Mouse (Mus musculus) R1 (cell line): ENCODE measurements around the gene 4930442H23Rik.
A peak's percentile ranks its signal among the peaks of the same experiment; 100 is the strongest.

Source experiments
- DNase-seq: peaks from one replicate; pipeline ENCODE4 v3.0.0-alpha.2; 2018; ENCODE audit warnings: low read depth, low spot score

Gene 4930442H23Rik

DNA sequence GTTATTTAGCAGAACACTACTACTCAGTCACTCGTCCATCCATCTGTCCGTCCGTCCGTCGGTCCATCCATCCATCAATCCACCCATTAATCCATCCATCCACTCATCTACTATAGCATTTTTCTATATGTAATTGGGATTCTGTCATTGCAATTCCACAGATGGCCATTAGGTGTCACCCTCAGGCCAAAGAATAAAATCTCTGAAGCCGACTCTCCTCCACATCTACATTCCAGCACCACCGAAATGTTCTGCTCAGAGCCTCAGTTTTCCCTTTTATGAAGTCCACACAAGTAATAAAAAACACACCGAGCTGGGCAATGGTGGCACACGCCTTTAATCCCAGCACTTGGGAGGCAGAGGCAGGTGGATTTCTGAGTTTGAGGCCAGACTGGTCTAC lies 14.6 kb upstream of the 4930442H23Rik start:
- peak; percentile 72 for DNase-seq

DNA sequence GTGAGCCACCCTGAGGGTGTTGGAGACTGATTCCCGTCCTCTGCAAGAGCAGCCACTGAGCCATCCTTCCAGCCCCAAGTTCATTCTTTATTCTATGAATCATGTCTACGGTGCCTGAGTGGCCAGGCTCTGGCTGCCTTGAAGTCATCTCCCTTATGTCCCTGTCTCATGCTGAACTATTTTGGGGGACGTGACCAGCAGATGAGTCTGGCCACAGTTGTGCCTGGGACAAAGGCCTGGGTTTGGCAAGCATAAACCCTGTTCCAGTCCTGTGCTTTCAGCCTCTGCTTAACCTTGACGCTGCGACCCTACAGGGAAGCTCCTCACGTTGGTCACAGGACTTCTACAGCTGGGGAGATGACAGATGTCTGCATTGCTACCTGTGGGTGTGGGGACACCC lies 13.7 kb upstream of the 4930442H23Rik start:
- DNase-seq = no peak

GRCm38 (mm10) chr10:81196470-81197065 lies 12.9 kb upstream of the 4930442H23Rik start:
- no peak for DNase-seq

DNA sequence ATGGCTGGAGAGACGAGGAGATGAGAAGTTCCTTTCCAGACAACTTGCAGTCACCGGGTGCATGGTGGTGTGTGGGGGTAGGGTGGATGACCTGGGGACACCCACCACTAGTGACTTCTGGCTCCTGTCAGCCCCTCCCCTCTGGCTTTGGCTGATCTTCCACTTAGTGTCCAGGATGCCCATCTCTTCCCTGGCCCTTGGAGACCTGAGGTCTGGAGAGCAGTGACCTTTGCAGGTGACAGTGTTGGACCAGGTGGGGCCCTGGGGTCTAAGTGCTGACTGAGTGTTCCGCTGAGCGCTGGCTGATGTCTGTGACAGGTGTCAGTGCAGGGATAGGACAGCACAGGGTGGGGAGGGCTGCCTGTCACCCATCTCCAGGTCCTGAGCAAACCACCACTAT lies 11.7 kb upstream of the 4930442H23Rik start:
- no peak for DNase-seq

- DNase-seq = peak; percentile 16
Measured at GRCm38 (mm10) chr10:81193991-81194774, 10.5 kb upstream of the 4930442H23Rik start.

DNA sequence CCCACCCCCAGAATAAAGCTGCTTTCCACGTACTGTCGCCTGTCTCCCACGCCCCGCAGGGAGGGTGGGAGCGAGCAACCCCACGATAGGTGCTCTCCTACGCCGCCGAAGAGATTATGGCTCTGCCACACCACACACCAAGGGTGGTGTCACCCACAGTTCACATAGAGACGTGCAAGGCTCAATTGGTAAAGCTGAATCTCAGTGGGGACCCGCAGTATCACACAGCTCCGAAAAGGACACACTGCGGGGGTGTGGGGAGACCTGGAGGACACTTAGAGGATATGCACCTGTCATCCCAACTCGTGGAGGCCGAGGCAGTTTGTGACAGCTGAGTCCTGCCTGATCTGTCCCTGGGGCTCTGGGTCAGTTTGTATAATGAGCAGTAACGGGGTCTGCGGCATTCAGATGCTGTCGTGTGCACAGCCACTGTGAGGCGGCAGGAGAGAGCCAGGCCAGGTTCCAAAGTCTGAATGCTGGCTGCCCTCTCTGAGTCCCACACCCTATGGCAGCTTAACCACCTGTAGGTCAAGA lies 9.4 kb upstream of the 4930442H23Rik start:
- DNase-seq = peak; percentile 59

DNA sequence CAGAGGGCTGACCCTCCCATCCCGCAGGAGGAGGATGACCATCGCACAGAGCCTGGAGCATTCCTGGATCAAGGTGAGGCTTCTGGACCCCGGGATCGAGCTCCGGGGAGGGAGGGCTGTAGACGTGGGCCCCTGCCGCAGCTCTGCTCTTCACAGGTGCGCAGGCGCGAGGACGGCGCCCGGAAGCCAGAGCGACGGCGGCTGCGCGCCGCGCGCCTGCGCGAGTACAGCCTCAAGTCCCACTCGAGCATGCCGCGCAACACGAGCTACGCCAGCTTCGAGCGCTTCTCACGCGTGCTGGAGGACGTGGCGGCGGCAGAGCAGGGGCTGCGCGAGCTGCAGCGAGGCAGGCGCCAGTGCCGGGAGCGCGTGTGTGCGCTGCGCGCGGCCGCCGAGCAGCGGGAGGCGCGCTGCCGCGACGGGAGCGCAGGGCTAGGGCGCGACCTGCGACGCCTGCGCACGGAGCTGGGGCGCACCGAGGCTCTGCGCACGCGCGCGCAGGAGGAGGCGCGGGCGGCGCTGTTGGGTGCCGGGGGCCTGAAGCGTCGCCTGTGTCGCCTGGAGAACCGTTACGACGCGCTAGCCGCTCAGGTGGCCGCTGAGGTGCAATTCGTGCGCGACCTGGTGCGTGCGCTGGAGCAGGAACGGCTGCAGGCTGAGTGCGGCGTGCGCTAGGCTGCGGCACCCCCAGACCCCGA lies 8.8 kb upstream of the 4930442H23Rik start:
- peak; percentile 89 for DNase-seq

GRCm38 (mm10) chr10:81191342-81191982 lies 7.8 kb upstream of the 4930442H23Rik start:
- DNase-seq = no peak

- DNase-seq = peak; percentile 62
Measured at GRCm38 (mm10) chr10:81190912-81191321, 7.3 kb upstream of the 4930442H23Rik start.

GRCm38 (mm10) chr10:81190236-81190911 lies 6.7 kb upstream of the 4930442H23Rik start:
- peak; percentile 84 for DNase-seq

- no peak for DNase-seq
Measured at GRCm38 (mm10) chr10:81189821-81190220, 6.2 kb upstream of the 4930442H23Rik start.

- DNase-seq = no peak
Measured at GRCm38 (mm10) chr10:81187161-81187560, 3.5 kb upstream of the 4930442H23Rik start.

DNA sequence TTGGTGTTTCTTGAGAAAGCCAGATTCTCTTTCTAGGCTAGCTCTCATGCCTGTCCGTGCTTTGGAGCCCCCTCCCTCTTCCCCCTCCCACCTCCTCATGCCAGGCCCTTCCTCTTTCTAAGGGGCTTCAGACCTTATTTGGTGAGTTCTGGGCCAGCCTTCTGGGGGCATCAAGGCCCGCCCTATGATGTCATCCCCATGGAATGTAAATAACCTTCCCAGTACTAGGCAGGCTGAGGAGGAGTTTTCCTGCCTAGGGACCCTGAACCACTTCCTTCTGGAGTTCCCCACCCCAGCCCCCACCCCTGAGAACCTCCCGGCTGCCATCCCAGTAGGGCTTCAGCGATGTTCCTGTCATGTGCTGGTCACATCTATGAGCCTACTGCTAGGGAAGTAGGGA lies 1.1 kb upstream of the 4930442H23Rik start:
- DNase-seq = peak; percentile 92

DNA sequence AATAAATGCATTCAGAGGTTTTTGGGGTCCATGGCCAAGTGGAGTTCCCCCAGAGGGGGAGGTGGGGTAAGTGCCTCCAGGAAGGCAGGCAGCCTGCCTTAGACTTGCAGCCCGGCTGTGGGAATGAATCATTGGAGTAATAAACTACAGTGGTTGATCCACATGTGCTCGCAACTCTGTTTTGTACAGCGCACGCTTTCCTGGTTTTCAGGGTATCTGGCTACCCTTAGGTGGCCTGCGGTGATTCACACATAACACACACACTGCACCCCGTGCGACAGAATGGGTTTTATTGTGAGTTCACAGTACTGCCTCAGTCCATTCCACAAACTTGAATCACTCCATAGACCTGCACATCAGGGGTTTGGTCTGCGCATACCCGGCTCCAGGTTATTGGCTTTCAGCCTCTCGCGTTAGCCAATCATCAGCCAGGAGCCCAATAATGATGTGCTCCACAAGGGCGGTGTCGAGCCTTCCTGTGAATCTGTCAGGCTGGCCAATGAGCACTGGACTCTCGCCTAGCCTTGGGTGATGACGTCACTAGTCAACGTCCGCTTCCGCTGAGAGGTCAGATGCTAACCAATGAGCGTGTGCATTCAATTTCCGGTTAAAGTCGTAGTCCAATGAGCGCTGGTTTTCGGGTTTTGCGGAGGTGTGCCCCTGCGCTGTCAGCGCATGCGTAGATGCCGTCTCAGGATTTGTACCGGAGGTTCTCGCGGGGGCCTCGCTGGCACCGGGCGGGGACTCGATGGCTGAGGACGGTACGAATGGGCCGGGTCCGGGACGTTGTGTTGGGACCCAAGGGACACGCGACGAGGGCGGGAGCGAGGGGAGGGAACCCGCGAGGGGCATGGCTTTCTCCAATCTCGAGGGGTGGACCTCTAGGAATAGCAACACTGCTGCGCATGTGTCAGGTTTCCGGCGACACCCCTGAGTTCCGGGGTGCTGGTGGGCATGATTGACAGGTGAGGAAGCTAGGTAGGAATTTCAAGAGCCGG lies 1.0 kb downstream of the 4930442H23Rik start, which contains the start of gene Dapk3:
Gene Dapk3, plus strand, starts transcription at position 670 of the 998 bp plus-strand sequence.
- DNase-seq = peak; percentile 100

DNA sequence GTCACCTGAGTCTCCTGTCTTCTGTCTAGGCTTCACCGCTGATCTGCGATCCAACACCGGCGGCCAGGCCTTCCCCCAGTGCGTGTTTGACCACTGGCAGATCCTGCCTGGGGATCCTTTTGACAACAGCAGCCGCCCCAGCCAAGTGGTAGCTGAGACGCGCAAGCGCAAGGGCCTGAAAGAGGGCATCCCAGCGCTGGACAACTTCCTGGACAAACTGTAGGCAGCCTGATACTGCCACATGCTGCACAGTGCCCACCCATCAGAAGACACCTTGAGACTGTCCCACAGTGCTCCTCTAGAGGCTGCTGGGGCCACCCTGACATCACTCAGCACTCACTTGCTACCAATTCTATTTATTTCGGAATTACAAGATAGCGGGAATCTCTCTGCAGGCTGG lies 1.8 kb downstream of the 4930442H23Rik start:
- peak; percentile 16 for DNase-seq

DNA sequence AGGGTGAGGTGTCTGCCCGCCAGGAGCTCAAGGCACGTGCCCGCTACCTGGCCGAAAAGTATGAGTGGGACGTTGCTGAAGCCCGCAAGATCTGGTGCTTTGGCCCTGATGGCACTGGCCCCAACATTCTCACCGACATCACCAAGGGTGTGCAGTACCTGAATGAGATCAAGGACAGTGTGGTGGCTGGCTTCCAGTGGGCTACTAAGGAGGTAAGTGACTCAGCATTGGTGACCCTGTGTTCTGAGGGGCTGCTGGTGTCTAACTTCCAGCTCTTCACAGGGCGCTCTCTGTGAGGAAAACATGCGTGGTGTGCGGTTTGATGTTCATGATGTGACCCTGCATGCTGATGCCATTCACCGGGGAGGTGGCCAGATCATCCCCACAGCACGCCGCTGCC lies 2.7 kb downstream of the 4930442H23Rik start:
- no peak for DNase-seq

- DNase-seq = peak; percentile 19
Measured at GRCm38 (mm10) chr10:81179451-81180342, 4.0 kb downstream of the 4930442H23Rik start.

DNA sequence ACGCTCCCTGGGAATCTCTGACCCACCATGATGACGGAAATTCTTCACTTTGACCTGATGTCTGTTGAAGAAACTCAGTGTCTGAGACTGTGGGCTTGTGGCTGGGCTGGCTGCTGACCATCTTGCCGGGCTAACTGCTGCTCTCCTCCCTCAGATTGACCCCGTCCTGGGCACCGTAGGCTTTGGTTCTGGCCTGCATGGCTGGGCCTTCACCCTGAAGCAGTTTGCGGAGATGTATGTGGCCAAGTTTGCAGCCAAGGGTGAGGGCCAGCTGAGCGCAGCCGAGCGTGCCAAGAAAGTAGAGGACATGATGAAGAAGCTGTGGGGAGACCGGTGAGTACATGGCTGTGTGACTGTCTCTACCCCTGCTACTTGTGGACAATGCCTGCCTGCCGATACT lies 4.7 kb downstream of the 4930442H23Rik start:
- no peak for DNase-seq
